Mouse (Mus musculus) E14TG2a.4 (cell line): ENCODE measurements at regions not wholly inside any gene's neighbourhood (a gene's known extent, or its start where the extent isn't known, plus 50 kb on each side); places are given as distances from the start of the nearest gene placed in this dataset.

Experiments used
- CTCF ChIP-seq: conservative IDR thresholded peaks from 2 replicates; pipeline ENCODE4 v1.5.1; 2014; ENCODE audit warnings: low read length
- NANOG ChIP-seq: IDR thresholded peaks from 2 replicates; pipeline ENCODE4 v1.6.1; 2014; ENCODE audit warnings: borderline replicate concordance, low read length, mixed read lengths

- TF ChIP-seq CTCF, result 0 out of 2 replicates have a peak, but pooled peaks have one; percentile 0
- no peak for TF ChIP-seq NANOG
These were observed 76.7 kb upstream of the Tlk1 start for GRCm38 (mm10) chr2:70902196-70902595.
